Mouse (Mus musculus) G1E (cell line): ENCODE measurements at regions not wholly inside any gene's neighbourhood (a gene's known extent, or its start where the extent isn't known, plus 50 kb on each side); places are given as distances from the start of the nearest gene placed in this dataset.
"Not testable (repeated sequence)": the region's sequence is repeated elsewhere in the genome, so short reads cannot be mapped to it uniquely, and the experiment has no call there.

Experiments
- CTCF ChIP-seq: IDR thresholded peaks from 2 replicates; pipeline ENCODE4 v1.5.1; 2012; ENCODE audit warnings: low read depth, low read length, inconsistent platforms, mixed read lengths
- GATA1 ChIP-seq: IDR thresholded peaks from 2 replicates; pipeline ENCODE4 v1.6.1; 2012; ENCODE audit warnings: borderline replicate concordance, low read length, inconsistent platforms, mixed read lengths
- GATA2 ChIP-seq: IDR thresholded peaks from 2 replicates; pipeline ENCODE4 v1.6.1; 2012; ENCODE audit warnings: low read depth, low read length, inconsistent platforms, borderline replicate concordance
- POLR2AphosphoS5 ChIP-seq: IDR thresholded peaks from 2 replicates; pipeline ENCODE4 v1.6.1; 2012; ENCODE audit warnings: low read depth, low read length, inconsistent platforms; ENCODE audit not compliant: insufficient replicate concordance
- TAL1 ChIP-seq: conservative IDR thresholded peaks from 2 replicates; pipeline ENCODE4 v1.6.1; 2012; ENCODE audit warnings: low read depth, low read length, inconsistent platforms, mixed read lengths

- TF ChIP-seq CTCF, GATA2, TAL1, GATA1, POLR2AphosphoS5: not testable (repeated sequence)
Measured at GRCm38 (mm10) chr13:19219383-19219991, 176.1 kb downstream of the Stard3nl start.
